Mouse (Mus musculus) left cerebral cortex, postnatal 36 days (tissue): ENCODE data around the gene Sox6. TPM values are rescaled to one million over a fixed set of nuclear protein-coding genes. Genes with fewer than 3 reads are reported as not detected.

Experiments
- DNase-seq, 2 experiments: peaks; one replicate each; pipeline ENCODE4 v3.0.0; 2021 to 2022; ENCODE audit warnings: low spot score in 2 of 2, mixed read lengths in 1 of 2
- intact Hi-C: fragments of 180-260 bp; cut with DNase I; formaldehyde crosslinking; loops from one replicate; pipeline ENCODE4 v1.15.1; 2025
- total RNA-seq, 2 experiments: library from RNA; stranded (reverse); gene quantifications; 2 replicates each; pipeline ENCODE4 v1.2.3; 2021

Sox6 gene
- total RNA-seq, 2 experiments from 2014 or later, result 25.8 to 32.7 TPM

- intact Hi-C loops, result no loop called here
- no peak for DNase-seq
Measured at GRCm38 (mm10) chr7:115719791-115720190, 318.8 kb downstream of the Sox6 start.

- intact Hi-C loops, result no loop called here
- DNase-seq, result no peak
Measured at GRCm38 (mm10) chr7:115706141-115706540, 332.5 kb downstream of the Sox6 start.

- intact Hi-C loops, result no loop called here
- DNase-seq, result no peak
Measured at GRCm38 (mm10) chr7:115698105-115698504, 340.5 kb downstream of the Sox6 start.

GRCm38 (mm10) chr7:115693206-115693605 lies 345.4 kb downstream of the Sox6 start:
- intact Hi-C loops, result no loop called here
- no peak for DNase-seq

- intact Hi-C loops, result no loop called here
- no peak for DNase-seq
Measured at GRCm38 (mm10) chr7:115691091-115691490, 347.5 kb downstream of the Sox6 start.

GRCm38 (mm10) chr7:115686687-115687086 lies 351.9 kb downstream of the Sox6 start:
- no peak for DNase-seq
- intact Hi-C loops, result loop anchor here (10.0 kb wide), 1 partner anchor 338 kb away; no protein-coding TSS in a partner anchor

- intact Hi-C loops, result loop anchor here (10.0 kb wide), 1 partner anchor 341 kb away; no protein-coding TSS in a partner anchor
- no peak for DNase-seq
Measured at GRCm38 (mm10) chr7:115684142-115684541, 354.5 kb downstream of the Sox6 start.

GRCm38 (mm10) chr7:115671749-115672148 lies 366.8 kb downstream of the Sox6 start:
- no peak for DNase-seq
- intact Hi-C loops, result no loop called here

- DNase-seq, result no peak
- intact Hi-C loops, result no loop called here
Measured at GRCm38 (mm10) chr7:115671272-115671671, 367.3 kb downstream of the Sox6 start.

GRCm38 (mm10) chr7:115669207-115670004 lies 369.2 kb downstream of the Sox6 start:
- intact Hi-C loops, result no loop called here

GRCm38 (mm10) chr7:115666686-115667382 lies 371.8 kb downstream of the Sox6 start:
- intact Hi-C loops, result no loop called here
- DNase-seq, result no peak

More at GRCm38 (mm10) chr7:115669207-115670004, 369.2 kb downstream of the Sox6 start:
- no peak for DNase-seq

GRCm38 (mm10) chr7:115663399-115663798 lies 375.2 kb downstream of the Sox6 start:
- no peak for DNase-seq

GRCm38 (mm10) chr7:115662121-115662520 lies 376.5 kb downstream of the Sox6 start:
- intact Hi-C loops, result no loop called here
- DNase-seq, result no peak

More at GRCm38 (mm10) chr7:115663399-115663798, 375.2 kb downstream of the Sox6 start:
- intact Hi-C loops, result no loop called here

- intact Hi-C loops, result no loop called here
- no peak for DNase-seq
Measured at GRCm38 (mm10) chr7:115646696-115647095, 391.9 kb downstream of the Sox6 start.

- DNase-seq, result no peak
- intact Hi-C loops, result no loop called here
Measured at GRCm38 (mm10) chr7:115645971-115646447, 392.6 kb downstream of the Sox6 start.

GRCm38 (mm10) chr7:115645272-115645970 lies 393.2 kb downstream of the Sox6 start:
- no peak for DNase-seq
- intact Hi-C loops, result no loop called here

GRCm38 (mm10) chr7:115630691-115631090 lies 407.9 kb downstream of the Sox6 start:
- intact Hi-C loops, result no loop called here
- DNase-seq, result no peak

- intact Hi-C loops, result no loop called here
- no peak for DNase-seq
Measured at GRCm38 (mm10) chr7:115630287-115630686, 408.3 kb downstream of the Sox6 start.

GRCm38 (mm10) chr7:115628766-115629165 lies 409.8 kb downstream of the Sox6 start:
- DNase-seq, result no peak
- intact Hi-C loops, result no loop called here

- intact Hi-C loops, result no loop called here
- no peak for DNase-seq
Measured at GRCm38 (mm10) chr7:115625956-115626355, 412.6 kb downstream of the Sox6 start.
